Mouse (Mus musculus) kidney, embryonic 16.5 days (tissue): ENCODE measurements around the gene Hoxa9. TPM values are rescaled to one million over a fixed set of nuclear protein-coding genes. Genes with fewer than 3 reads are reported as not detected.

ENCODE experiments used
- ATAC-seq: fragments of 200-750 bp; cut with Nextera tagmentation; 2 replicates; pipeline ENCODE4 v1.8.0; 2017; ENCODE audit warnings: moderate TSS enrichment; ENCODE audit not compliant: low FRiP score, low TSS enrichment
- H3K27ac ChIP-seq: fragments of 300-500 bp; sonication (generic); 2 replicates; pipeline ENCODE4 v1.5.1; 2014; ENCODE audit warnings: low read length
- H3K27me3 ChIP-seq: fragments of 300-500 bp; sonication (generic); 2 replicates; pipeline ENCODE4 v1.6.1; 2014; ENCODE audit warnings: low read length, control low read depth, mixed read lengths; ENCODE audit not compliant: insufficient read depth
- H3K36me3 ChIP-seq: fragments of 300-500 bp; sonication (generic); 2 replicates; pipeline ENCODE4 v1.6.1; 2014; ENCODE audit warnings: low read length, control low read depth, mixed read lengths; ENCODE audit not compliant: insufficient read depth
- H3K4me1 ChIP-seq: fragments of 300-500 bp; sonication (generic); 2 replicates; pipeline ENCODE4 v1.6.1; 2014; ENCODE audit warnings: low read length, control low read depth, mixed read lengths; ENCODE audit not compliant: insufficient read depth
- H3K4me2 ChIP-seq: fragments of 300-500 bp; sonication (generic); replicated peaks from 2 replicates; pipeline ENCODE4 v1.6.1; 2014; ENCODE audit warnings: low read depth, low read length
- H3K4me3 ChIP-seq: fragments of 300-500 bp; sonication (generic); 2 replicates; pipeline ENCODE4 v1.5.1; 2014; ENCODE audit warnings: mild to moderate bottlenecking, low read length
- H3K9ac ChIP-seq: fragments of 300-500 bp; sonication (generic); replicated peaks from 2 replicates; pipeline ENCODE4 v1.6.1; 2014; ENCODE audit warnings: low read length
- H3K9me3 ChIP-seq: fragments of 300-500 bp; sonication (generic); 2 replicates; pipeline ENCODE4 v1.6.1; 2016; ENCODE audit warnings: low read length, control low read depth
- whole genome bisulfite sequencing: fragments of 180-500 bp; shearing (Covaris S2); extraction: QIAGEN DNeasy Blood & Tissue Kit; methylation state at CpG from one replicate; pipeline ENCODE4 v1.1.7; 2014; 5-methylcytosine and 5-hydroxymethylcytosine counted together
- polyA plus RNA-seq: library from polyadenylated mRNA; unstranded; fragments of >200 nt; fragmentation: Nextera tagmentation; extraction: Ambion mirVana; gene quantifications from 2 replicates; pipeline ENCODE4 v1.2.1, GENCODE M21; 2015

The Hoxa9 gene
- polyA plus RNA-seq, 1 experiment from 2014 or later, result 56.6 TPM

DNA sequence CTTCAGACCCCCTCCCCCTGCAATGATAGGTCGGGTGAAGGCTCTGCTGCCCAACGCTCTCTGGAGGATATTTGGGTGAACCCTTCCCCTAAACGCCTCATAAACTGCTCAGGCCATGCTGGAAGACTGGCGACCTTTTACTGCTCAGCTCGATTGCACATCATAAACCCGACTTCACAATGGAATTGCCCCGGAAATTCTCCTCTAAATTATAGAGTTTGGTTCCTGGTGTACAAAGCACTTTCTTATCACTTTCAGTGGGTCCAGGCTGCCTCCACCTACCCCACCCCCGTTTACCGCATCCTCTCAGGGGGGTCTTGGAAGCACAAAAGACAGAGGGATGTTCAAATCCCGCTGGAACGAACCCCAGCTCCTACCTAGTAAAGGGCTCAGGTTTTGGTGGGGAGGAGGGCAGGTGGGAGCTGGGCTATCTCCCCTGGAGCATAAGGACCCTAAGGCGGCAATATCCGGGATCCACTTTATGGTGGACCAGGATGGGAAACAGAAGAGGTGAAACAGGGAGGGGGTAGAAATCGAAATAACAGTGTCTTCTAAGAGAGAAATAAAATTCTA is 12.2 kb downstream of the Hoxa9 start:
- H3K27ac ChIP-seq, result peak overlapping the region; percentile 97
- H3K9me3 ChIP-seq, result no peaks in the 10 kb centered on the region
- no peak for ATAC-seq
- H3K4me3 ChIP-seq, result peak overlapping the region; percentile 71
- WGBS, result 14% methylated on average over 14 of the region's 14 CpGs
- H3K27me3 ChIP-seq, result no peaks in the 10 kb centered on the region
- peak overlapping the region; percentile 81 for H3K4me2 ChIP-seq
- 0 out of 2 replicates have a peak, but pooled peaks cover 2% of the 10 kb centered on the region for H3K36me3 ChIP-seq
- peak overlapping the region; percentile 95 for H3K9ac ChIP-seq
- peaks cover 55% of the 10 kb centered on the region for H3K4me1 ChIP-seq

DNA sequence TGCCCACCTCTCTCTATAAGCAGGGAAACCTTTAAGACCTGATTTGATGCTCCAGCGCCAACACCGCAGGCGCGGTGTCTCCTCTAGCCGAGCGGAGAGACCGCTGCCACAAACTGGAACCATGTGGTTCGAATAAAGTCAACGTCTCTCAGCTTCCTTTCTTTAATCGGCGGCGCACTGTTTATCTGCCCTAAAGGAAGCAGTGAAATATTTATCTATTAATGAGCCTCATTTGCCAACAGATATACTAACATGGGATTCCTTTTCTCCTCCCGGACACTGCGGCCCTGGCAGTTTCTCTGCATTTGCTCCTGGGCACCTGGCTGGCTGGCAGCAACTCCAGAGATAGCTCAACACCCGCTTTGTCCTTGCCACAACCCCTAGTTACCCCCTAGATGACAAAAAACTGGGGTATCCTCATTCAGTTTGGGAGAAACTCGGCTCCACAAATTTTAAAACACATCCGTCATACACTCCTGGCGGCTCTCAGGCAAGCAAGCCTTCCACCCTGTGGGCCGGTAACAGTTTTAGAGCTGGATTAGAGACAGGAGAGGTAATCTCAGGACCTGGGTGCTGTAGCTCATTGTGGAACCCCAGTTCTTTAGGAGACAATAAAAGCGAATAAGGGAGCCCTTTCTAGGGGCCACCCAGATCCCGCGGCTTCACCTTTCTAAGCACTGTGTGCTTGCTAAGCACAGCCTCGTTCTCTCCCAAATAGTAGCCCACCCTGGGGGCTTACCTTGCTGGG is 12.8 kb downstream of the Hoxa9 start:
- Histone ChIP-seq H3K27me3 (no peaks in the 10 kb centered on the region), H3K4me1 (peaks cover 57% of the 10 kb centered on the region), H3K9ac (peak overlapping the region; percentile 95), H3K4me3 (peak overlapping the region; percentile 71), H3K9me3 (no peaks in the 10 kb centered on the region), H3K36me3 (no peaks in the 10 kb centered on the region), H3K27ac (peak overlapping the region; percentile 97), H3K4me2 (peak overlapping the region; percentile 81)
- WGBS, result 10% methylated on average over 23 of the region's 23 CpGs
- ATAC-seq, result no peak

DNA sequence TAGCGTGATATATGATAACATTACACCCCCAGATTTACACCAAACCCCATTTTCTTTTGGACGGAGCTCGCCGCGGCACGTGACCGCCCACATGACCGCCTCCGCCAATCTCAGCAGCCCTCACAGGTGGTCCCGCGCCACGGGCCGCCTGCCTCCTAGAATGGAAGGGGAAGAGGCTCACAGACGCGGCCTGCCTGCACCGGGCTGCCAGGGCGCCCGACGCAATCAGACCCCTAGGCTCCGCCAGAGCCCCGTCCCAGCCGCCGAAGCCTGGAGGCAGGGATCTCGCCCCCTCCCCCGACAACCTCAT is 13.5 kb downstream of the Hoxa9 start:
- Histone ChIP-seq H3K36me3 (no peaks in the 10 kb centered on the region), H3K9me3 (no peaks in the 10 kb centered on the region), H3K4me1 (peaks cover 57% of the 10 kb centered on the region), H3K4me2 (peak overlapping the region; percentile 81), H3K27me3 (no peaks in the 10 kb centered on the region), H3K9ac (peak overlapping the region; percentile 95), H3K27ac (peak overlapping the region; percentile 97), H3K4me3 (peak overlapping the region; percentile 71)
- 0% methylated on average over 25 of the region's 25 CpGs for WGBS
- peak; percentile 83 for ATAC-seq

DNA sequence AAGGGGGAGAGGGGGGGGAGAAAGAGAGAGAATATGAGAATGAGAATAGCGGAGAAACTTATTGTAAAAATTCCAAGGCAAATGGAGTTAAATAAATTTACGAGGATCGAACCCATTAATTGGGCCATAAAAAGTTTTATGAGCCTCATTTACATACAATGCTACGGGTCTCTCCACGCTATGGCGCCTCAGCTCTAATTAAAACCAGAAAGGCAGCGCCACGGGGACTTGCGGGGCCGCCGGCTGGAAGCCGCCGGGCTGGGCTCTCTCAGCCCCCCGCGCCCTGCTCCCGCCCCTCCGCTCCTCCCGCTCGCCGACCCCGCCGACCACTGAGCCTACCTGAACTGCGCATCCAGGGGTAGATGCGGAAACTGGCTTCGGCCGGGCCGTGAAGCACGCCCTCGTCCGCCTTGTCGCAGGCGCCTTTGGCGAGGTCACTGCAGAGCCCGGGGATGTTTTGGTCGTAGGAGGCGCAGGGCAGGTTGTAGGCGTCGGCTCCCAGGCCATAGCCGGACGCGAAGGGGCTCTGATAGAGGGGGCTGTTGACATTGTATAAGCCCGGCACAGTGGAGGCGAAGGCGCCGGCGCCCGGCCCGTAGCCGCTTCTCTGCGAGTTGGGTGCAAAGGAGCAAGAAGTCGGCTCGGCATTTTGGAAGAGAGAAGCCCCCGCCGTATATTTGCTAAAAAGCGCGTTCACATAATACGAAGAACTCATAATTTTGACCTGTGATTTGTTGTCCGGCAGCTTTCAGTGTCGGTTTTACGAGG is 14.0 kb downstream of the Hoxa9 start:
- no peaks in the 10 kb centered on the region for H3K9me3 ChIP-seq
- WGBS, result under 1% methylated on average over 59 of the region's 60 CpGs
- 0 out of 2 replicates have a peak, but pooled peaks have one; percentile 26 for ATAC-seq
- no peaks in the 10 kb centered on the region for H3K27me3 ChIP-seq
- peak overlapping the region; percentile 71 for H3K4me3 ChIP-seq
- no peaks in the 10 kb centered on the region for H3K36me3 ChIP-seq
- peak overlapping the region; percentile 81 for H3K4me2 ChIP-seq
- peak overlapping the region; percentile 95 for H3K9ac ChIP-seq
- peak overlapping the region; percentile 97 for H3K27ac ChIP-seq
- peaks cover 52% of the 10 kb centered on the region for H3K4me1 ChIP-seq

DNA sequence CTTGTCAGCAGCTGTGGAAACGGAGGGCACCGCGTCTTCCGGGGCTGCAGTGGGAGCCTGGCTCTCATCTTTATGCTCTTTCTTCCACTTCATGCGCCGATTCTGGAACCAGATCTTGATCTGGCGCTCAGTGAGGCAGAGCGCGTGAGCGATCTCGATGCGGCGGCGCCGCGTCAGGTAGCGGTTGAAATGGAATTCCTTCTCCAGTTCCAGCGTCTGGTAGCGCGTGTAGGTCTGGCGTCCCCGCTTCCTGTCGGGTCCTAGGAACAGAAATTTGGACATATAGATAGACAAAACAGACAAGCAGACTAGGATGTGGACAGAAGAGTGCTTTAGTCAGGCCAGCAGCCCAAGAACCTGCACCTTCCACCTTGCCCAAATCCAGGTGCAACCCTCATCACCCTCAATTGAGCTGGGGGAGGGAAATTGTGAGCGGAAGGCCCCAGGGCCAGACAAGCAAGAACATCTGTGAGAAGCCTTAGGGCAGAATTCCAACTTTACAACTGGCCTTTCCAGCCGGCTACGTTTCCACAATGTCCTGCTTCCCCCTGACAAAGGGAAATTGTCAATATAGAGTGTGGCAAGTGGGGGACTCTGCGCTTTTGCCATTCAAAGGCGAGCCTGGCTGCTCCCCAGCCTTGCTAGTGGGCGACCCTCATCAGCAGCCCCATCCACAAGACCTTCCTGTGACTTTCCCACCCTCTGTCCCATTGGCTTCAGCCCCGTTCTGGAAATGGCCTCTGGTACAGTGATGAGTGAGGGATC is 14.9 kb downstream of the Hoxa9 start:
- H3K36me3 ChIP-seq, result no peaks in the 10 kb centered on the region
- H3K9ac ChIP-seq, result peak overlapping the region; percentile 95
- no peaks in the 10 kb centered on the region for H3K9me3 ChIP-seq
- peak overlapping the region; percentile 71 for H3K4me3 ChIP-seq
- H3K27me3 ChIP-seq, result 0 out of 2 replicates have a peak, but pooled peaks cover 2% of the 10 kb centered on the region
- no peak for ATAC-seq
- peaks cover 53% of the 10 kb centered on the region for H3K4me1 ChIP-seq
- H3K27ac ChIP-seq, result peak overlapping the region; percentile 97
- peak overlapping the region; percentile 81 for H3K4me2 ChIP-seq
- WGBS, result under 1% methylated on average over 30 of the region's 30 CpGs

DNA sequence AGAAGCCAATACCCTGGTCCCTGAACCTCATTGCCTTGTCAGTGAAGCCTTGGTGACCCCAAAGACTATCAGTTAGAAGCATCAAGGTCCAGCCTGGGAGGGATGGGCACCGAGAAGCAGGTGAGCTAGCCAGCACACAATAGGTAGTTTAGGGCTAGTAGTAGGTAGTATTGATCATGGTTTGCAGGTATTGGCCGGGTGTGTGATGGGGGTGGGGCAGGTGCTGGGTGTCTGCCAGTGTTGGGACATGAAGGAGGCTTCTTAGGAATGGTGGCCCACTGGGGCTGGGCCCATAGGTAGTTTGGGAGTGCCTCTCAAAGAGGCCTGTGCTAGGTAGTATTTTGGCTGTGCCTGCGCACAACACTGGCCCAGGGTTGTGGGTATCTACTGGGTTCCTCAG is 15.8 kb downstream of the Hoxa9 start:
- Histone ChIP-seq H3K4me2 (peak overlapping the region; percentile 81), H3K9ac (0 out of 2 replicates have a peak overlapping the region, but pooled peaks have one; percentile 20), H3K9me3 (no peaks in the 10 kb centered on the region), H3K27me3 (0 out of 2 replicates have a peak, but pooled peaks cover 4% of the 10 kb centered on the region), H3K4me1 (peaks cover 55% of the 10 kb centered on the region), H3K36me3 (no peaks in the 10 kb centered on the region), H3K4me3 (peak overlapping the region; percentile 71; the same call in 1 of the 2 replicates), H3K27ac (0 out of 2 replicates have a peak overlapping the region, but pooled peaks have one; percentile 0)
- ATAC-seq, result no peak
- 32% methylated on average over 3 of the region's 3 CpGs for WGBS

DNA sequence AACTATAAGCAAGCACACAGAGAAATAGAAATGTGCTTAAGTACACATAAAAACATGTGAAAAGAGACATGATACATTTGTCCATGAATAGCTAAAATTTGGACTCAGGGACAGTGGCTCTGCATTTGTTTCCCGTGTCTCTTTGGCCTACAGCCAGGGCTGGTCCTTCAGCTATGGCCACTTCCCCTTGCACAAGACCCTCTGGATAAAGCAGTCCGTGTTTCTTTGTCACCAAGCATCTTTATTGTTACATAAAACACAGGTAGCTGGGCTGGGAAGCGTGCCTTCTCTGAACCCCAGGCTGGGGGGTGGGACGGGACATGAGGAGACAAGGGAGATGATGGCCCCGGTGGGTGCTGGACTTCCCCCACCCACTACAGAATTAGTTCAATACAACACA is 16.6 kb downstream of the Hoxa9 start:
- Histone ChIP-seq H3K36me3 (no peaks in the 10 kb centered on the region), H3K4me3 (peak overlapping the region; percentile 17), H3K27me3 (0 out of 2 replicates have a peak, but pooled peaks cover 4% of the 10 kb centered on the region), H3K4me2 (peak overlapping the region; percentile 81), H3K27ac (peak overlapping the region; percentile 46; the same call in 1 of the 2 replicates), H3K9me3 (no peaks in the 10 kb centered on the region), H3K4me1 (peaks cover 55% of the 10 kb centered on the region), H3K9ac (peak overlapping the region; percentile 57)
- no peak for ATAC-seq
- 24% methylated on average over 5 of the region's 5 CpGs for WGBS

DNA sequence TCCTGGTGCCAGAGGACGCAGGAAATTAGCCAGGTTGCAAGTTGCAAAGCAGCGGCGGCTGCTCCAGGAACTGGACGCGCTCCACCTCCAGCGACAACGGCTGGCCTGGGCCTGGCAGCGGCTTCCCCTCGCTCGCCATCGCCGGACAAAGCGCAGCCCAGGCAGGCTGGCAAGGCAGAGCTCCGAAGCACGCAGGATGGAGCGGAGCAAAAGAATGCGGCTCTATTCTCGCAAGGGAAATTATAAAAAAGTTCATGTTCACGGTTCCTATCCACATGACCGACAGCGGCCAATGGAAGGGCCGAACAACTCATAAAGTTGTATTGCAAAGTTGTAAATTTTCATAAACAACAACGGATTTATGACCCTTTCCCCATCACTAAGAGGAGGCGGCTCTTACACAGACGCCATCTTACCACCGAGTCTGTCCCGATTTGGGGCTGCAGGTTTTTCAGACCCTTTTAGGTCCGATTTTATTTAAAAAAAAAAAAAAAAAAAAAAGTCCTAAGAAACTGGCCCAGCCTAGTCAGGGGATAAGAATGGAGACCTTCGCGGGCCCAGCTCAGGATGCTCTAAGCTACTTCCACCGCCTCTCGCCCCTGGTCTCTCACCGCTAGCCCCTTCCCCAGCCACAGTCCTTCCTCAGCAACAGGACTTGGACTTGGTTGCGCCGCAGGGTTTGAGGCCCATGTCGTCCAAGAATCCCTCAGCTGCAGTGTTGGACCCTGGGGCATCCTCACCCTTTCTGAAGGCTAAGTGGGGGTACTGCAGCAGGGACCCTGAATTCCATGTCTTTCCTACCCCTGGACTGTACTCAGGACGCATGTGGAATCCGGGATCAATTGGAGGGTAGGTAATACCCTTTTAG is 17.5 kb downstream of the Hoxa9 start, which contains the start of the genes Hoxa3 and Gm28308:
Hoxa3 (minus strand) TSS at position 218 of the 868 bp plus-strand sequence.
Gm28308 (minus strand) TSS at position 221 of the 868 bp plus-strand sequence.
- Histone ChIP-seq H3K9me3 (no peaks in the 10 kb centered on the region), H3K9ac (peak within 1 kb of the TSS; percentile 97), H3K4me1 (peaks cover 50% of the 10 kb centered on the region), H3K4me3 (peak within 1 kb of the TSS; percentile 80), H3K4me2 (peak within 1 kb of the TSS; percentile 81), H3K27ac (peak within 1 kb of the TSS; percentile 99), H3K27me3 (0 out of 2 replicates have a peak, but pooled peaks cover 4% of the 10 kb centered on the region), H3K36me3 (no peaks in the 10 kb centered on the region)
- ATAC-seq, result peak; percentile 32
- 3% methylated on average over 38 of the region's 38 CpGs for WGBS
